Comparison of ENCODE assay signal across 26 mouse cellular contexts in genomic region chr10:17632959-17633674, GRCm38 (mm10).
A peak's percentile ranks its signal among the peaks of the same experiment; 100 is the strongest.
DNase-seq lines count a peak whose midpoint lies in the region; ATAC-seq and TF ChIP-seq lines count a peak whose summit lies in the region.
"Had no signal": no experiment of that assay in that cellular context is flagged by ENCODE, and none has a peak within 500 bp of the region (broad histone marks: within the 10 kb centered on the region; RNA-seq: fewer than 3 reads in every experiment).

No protein-coding gene starts in this region.

- H3K27me3 ChIP-seq in forebrain, embryonic 15.5 days = no peaks in the 10 kb centered on the region
- H3K27me3 ChIP-seq in forebrain, embryonic 16.5 days (replicated peaks; ENCODE audit: control insufficient read depth, insufficient read depth, low read length) = no peaks in the 10 kb centered on the region
- no peaks in the 10 kb centered on the region for H3K27me3 ChIP-seq in kidney, postnatal 0 days (ENCODE audit: insufficient read depth, low read length)
- no peaks in the 10 kb centered on the region for H3K27me3 ChIP-seq in embryonic facial prominence, embryonic 15.5 days
- H3K27me3 ChIP-seq: forebrain, embryonic 12.5 days; limb, embryonic 15.5 days; liver, embryonic 13.5 days; midbrain, embryonic 12.5 days had no signal

- no peak overlapping the region for H3K4me3 ChIP-seq in forebrain, embryonic 15.5 days
- H3K4me3 ChIP-seq in forebrain, embryonic 16.5 days (replicated peaks; ENCODE audit: low read length) = no peak overlapping the region
- H3K4me3 ChIP-seq in kidney, postnatal 0 days (replicated peaks; ENCODE audit: low read depth, low read length) = no peak overlapping the region
- no peak overlapping the region for H3K4me3 ChIP-seq in embryonic facial prominence, embryonic 15.5 days (replicated peaks)
- H3K4me3 ChIP-seq: forebrain, embryonic 12.5 days; layer of hippocampus, adult 2 months; limb, embryonic 10.5 days; limb, embryonic 15.5 days; liver, embryonic 13.5 days; midbrain, embryonic 12.5 days had no signal

- TF ChIP-seq POLR2A in brain, embryonic 14.5 days (IDR thresholded peaks at IDR 0.05; ENCODE audit: borderline replicate concordance, extremely low read depth, insufficient read depth, insufficient read length, poor library complexity, severe bottlenecking) = no peak

- H3K9ac ChIP-seq in forebrain, embryonic 15.5 days (replicated peaks) = no peak overlapping the region
- H3K9ac ChIP-seq in forebrain, embryonic 16.5 days (replicated peaks; ENCODE audit: low read depth, low read length) = no peak overlapping the region; the same call in 1 of the 2 replicates
- H3K9ac ChIP-seq in kidney, postnatal 0 days (ENCODE audit: low read depth, low read length) = no peak overlapping the region
- no peak overlapping the region for H3K9ac ChIP-seq in embryonic facial prominence, embryonic 15.5 days
- H3K9ac ChIP-seq: forebrain, embryonic 12.5 days; hindbrain, embryonic 14.5 days; limb, embryonic 15.5 days; liver, embryonic 13.5 days; midbrain, embryonic 12.5 days had no signal

- no peak overlapping the region for H3K4me2 ChIP-seq in forebrain, embryonic 15.5 days (replicated peaks)
- no peak overlapping the region for H3K4me2 ChIP-seq in forebrain, embryonic 16.5 days (ENCODE audit: low read length)
- H3K4me2 ChIP-seq in kidney, postnatal 0 days (ENCODE audit: low read length) = 0 out of 2 replicates have a peak overlapping the region, but pooled peaks have one; percentile 2
- H3K4me2 ChIP-seq in embryonic facial prominence, embryonic 15.5 days (replicated peaks) = 0 out of 2 replicates have a peak overlapping the region, but pooled peaks have one; percentile 2
- H3K4me2 ChIP-seq: forebrain, embryonic 12.5 days; heart, embryonic 11.5 days; hindbrain, embryonic 14.5 days; limb, embryonic 15.5 days; liver, embryonic 13.5 days; midbrain, embryonic 12.5 days had no signal

- H3K36me3 ChIP-seq in forebrain, embryonic 15.5 days = no peaks in the 10 kb centered on the region
- no peaks in the 10 kb centered on the region for H3K36me3 ChIP-seq in forebrain, embryonic 16.5 days (ENCODE audit: control insufficient read depth, insufficient read depth)
- H3K36me3 ChIP-seq in kidney, postnatal 0 days (ENCODE audit: insufficient read depth, low read length) = no peaks in the 10 kb centered on the region
- no peaks in the 10 kb centered on the region for H3K36me3 ChIP-seq in embryonic facial prominence, embryonic 15.5 days
- H3K36me3 ChIP-seq: forebrain, embryonic 12.5 days; G1E; limb, embryonic 10.5 days; limb, embryonic 15.5 days; liver, embryonic 13.5 days; midbrain, embryonic 12.5 days had no signal

- no peak for TF ChIP-seq CTCF in kidney, postnatal 0 days (IDR thresholded peaks at IDR 0.05; ENCODE audit: low read depth)
- TF ChIP-seq CTCF in brain, embryonic 14.5 days (IDR thresholded peaks at IDR 0.05; ENCODE audit: borderline replicate concordance, extremely low read depth, insufficient read depth, insufficient read length) = no peak

- H3K27ac ChIP-seq in forebrain, embryonic 15.5 days (replicated peaks) = peak overlapping the region; percentile 75
- H3K27ac ChIP-seq in forebrain, embryonic 16.5 days (ENCODE audit: low read length) = no peak overlapping the region
- no peak overlapping the region for H3K27ac ChIP-seq in kidney, postnatal 0 days
- H3K27ac ChIP-seq in embryonic facial prominence, embryonic 15.5 days (replicated peaks) = peak overlapping the region; percentile 44; the same call in 1 of the 2 replicates
- H3K27ac ChIP-seq: forebrain, embryonic 12.5 days; layer of hippocampus, adult 2 months; limb, embryonic 15.5 days; liver, embryonic 13.5 days; midbrain, embryonic 12.5 days had no signal

- ATAC-seq in forebrain, embryonic 15.5 days (replicated peaks) = no peak
- ATAC-seq in forebrain, embryonic 16.5 days = no peak
- ATAC-seq in kidney, postnatal 0 days (replicated peaks; ENCODE audit: low FRiP score, low read depth) = no peak; the same call in 1 of the 2 replicates
- no peak for ATAC-seq in embryonic facial prominence, embryonic 15.5 days (ENCODE audit: insufficient number of reproducible peaks, low FRiP score, low TSS enrichment, low read depth)
- ATAC-seq: intestine, postnatal 0 days had no signal

- H3K9me3 ChIP-seq in forebrain, embryonic 15.5 days = no peaks in the 10 kb centered on the region
- H3K9me3 ChIP-seq in forebrain, embryonic 16.5 days (ENCODE audit: control insufficient read depth, low read length) = no peaks in the 10 kb centered on the region
- no peaks in the 10 kb centered on the region for H3K9me3 ChIP-seq in kidney, postnatal 0 days (replicated peaks; ENCODE audit: low read length)
- no peaks in the 10 kb centered on the region for H3K9me3 ChIP-seq in embryonic facial prominence, embryonic 15.5 days (replicated peaks)
- H3K9me3 ChIP-seq: forebrain, embryonic 12.5 days; G1E; limb, embryonic 10.5 days; limb, embryonic 15.5 days; liver, embryonic 13.5 days; midbrain, embryonic 12.5 days had no signal

- peak; percentile 54 for DNase-seq in kidney, postnatal 0 days (ENCODE audit: low spot score)
- no peak for DNase-seq in kidney, postnatal 10 days
- DNase-seq in brain, embryonic 14.5 days (ENCODE audit: low read depth) = peak; percentile 12
- no peak for DNase-seq in spleen, postnatal 4 days (ENCODE audit: low spot score in 2 of 2)
- no peak for DNase-seq in testis, postnatal 14 days (ENCODE audit: low spot score)
- DNase-seq: adrenal gland, postnatal 10 days; cerebellum, adult 18-20 months; gastrocnemius, postnatal 36 days; heart, postnatal 36 days; kidney, postnatal 36 days; liver, embryonic 13.5 days; lung, adult 18-20 months; lung, postnatal 14 days; thymus, postnatal 14 days had no signal

- 69% methylated on average over 12 of the region's 12 CpGs for WGBS in forebrain, embryonic 15.5 days
- 66% methylated on average over 12 of the region's 12 CpGs for WGBS in forebrain, embryonic 16.5 days
- 57% methylated on average over 12 of the region's 12 CpGs for WGBS in kidney, postnatal 0 days
- 40% methylated on average over 12 of the region's 12 CpGs for WGBS in embryonic facial prominence, embryonic 15.5 days

- peaks cover 22% of the 10 kb centered on the region for H3K4me1 ChIP-seq in forebrain, embryonic 15.5 days
- H3K4me1 ChIP-seq in forebrain, embryonic 16.5 days (replicated peaks; ENCODE audit: control insufficient read depth, insufficient read depth, low read length) = peaks cover 15% of the 10 kb centered on the region
- H3K4me1 ChIP-seq in kidney, postnatal 0 days (replicated peaks; ENCODE audit: insufficient read depth, low read length) = 0 out of 2 replicates have a peak, but pooled peaks cover 6% of the 10 kb centered on the region
- peaks cover 8% of the 10 kb centered on the region; the same call in 1 of the 2 replicates for H3K4me1 ChIP-seq in embryonic facial prominence, embryonic 15.5 days

Comparison
In these comparisons a context has a peak if more than half of its experiments do, and no peak if none do; other contexts are left out.
1. H3K27ac ChIP-seq: peak in forebrain, embryonic 15.5 days (single experiment) and embryonic facial prominence, embryonic 15.5 days (single experiment); none in forebrain, embryonic 16.5 days (single experiment) and kidney, postnatal 0 days (single experiment).
2. DNase-seq: peak in kidney, postnatal 0 days (single experiment) and brain, embryonic 14.5 days (single experiment); none in kidney, postnatal 10 days (single experiment), spleen, postnatal 4 days (0 of 2) and testis, postnatal 14 days (single experiment).
3. H3K4me2 ChIP-seq: peak in kidney, postnatal 0 days (single experiment) and embryonic facial prominence, embryonic 15.5 days (single experiment); none in forebrain, embryonic 15.5 days (single experiment) and forebrain, embryonic 16.5 days (single experiment).